Mouse (Mus musculus): ENCODE results near the gene Kcnq2.

- TF ChIP-seq POLR2A (IDR thresholded peaks at IDR 0.05; ENCODE audit: borderline replicate concordance, extremely low read depth, insufficient read depth, insufficient read length, poor library complexity, severe bottlenecking) (no peak), CTCF (IDR thresholded peaks at IDR 0.05; ENCODE audit: borderline replicate concordance, extremely low read depth, insufficient read depth, insufficient read length) (no peak)
Observed at GRCm38 (mm10) chr2:181090123-181090522, 45.0 kb downstream of the Kcnq2 start.

Measured in brain, embryonic 14.5 days (tissue).